Mouse (Mus musculus) Muller cell, postnatal 12 days (primary cell): ENCODE results near the gene Cox11.

Experiments
- DNase-seq: peaks from one replicate; pipeline ENCODE4 v3.0.0-alpha.2; 2015; ENCODE audit errors: inconsistent ontology term

Cox11 gene

GRCm38 (mm10) chr11:90664345-90664986 lies 26.5 kb downstream of the Cox11 start:
- DNase-seq, result no peak

DNA sequence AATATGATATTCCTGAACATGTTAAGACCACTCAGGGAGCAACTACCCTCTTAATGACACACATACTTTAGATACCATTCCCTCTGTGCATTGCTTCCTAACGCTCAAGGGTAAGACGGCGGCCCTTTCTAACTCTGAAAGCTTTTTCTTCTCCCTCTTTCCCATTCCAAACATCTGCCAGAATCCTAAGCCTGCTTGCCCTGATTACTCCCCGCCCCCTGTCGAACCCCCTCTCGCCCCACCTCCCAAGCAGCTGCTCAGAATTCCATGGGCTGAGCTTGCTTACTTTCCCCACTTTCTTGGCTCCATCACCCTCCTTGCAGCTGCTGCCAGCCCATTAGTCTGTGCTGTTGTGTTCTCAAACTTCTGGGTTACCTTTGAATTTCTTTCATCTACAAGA lies 27.2 kb downstream of the Cox11 start:
- peak; percentile 55 for DNase-seq

DNA sequence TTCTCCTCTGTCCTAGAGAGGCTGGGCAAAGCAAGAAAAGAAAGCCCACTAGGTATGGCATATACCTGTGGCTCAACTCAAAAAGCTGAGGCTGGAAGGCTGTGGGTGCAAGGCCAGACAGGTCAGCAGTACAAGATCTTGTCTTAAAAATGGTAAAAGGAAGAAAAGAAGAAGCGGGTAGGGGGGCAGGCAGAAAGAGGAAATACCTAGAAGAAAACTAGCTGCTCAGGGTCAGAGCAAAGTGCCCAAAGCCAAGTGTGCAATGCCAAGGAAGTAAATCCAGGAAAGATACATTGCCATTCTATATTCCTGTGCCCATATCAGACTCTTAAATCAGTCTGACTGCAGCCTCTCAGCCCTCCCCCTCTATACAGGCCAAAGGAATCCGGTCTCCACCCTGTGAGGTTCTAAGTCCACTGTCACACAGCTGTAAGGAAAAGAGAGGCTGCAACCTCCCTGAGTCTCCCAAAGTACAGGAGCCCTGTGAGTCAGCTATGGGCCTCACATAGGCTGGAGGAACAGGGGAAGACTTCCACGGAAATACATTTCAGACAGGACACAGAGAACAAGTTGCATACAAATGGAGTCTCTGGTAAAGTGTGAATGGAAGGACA lies 28.3 kb downstream of the Cox11 start:
- no peak for DNase-seq

GRCm38 (mm10) chr11:90666916-90667315 lies 28.9 kb downstream of the Cox11 start:
- no peak for DNase-seq

DNA sequence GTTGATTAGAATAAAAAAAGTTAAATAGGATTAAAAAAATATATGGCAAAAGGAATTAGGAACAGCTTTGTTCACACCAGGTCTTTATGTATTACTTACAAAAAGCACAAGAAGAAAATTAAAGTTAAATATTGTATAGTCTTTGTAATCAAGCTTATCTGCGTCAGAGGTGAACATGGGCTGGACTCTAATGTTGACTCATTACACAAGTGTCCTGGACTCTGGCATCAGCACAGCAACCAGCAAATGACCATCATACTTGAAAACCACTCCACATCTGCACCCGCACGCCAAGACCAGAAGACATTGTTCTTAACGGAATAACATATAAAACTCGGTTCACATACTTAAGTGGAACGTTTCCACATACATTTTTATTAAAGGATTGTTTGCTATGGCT lies 29.4 kb downstream of the Cox11 start:
- no peak for DNase-seq

- DNase-seq, result no peak
These were observed 37.6 kb downstream of the Cox11 start for GRCm38 (mm10) chr11:90675479-90676110.

DNA sequence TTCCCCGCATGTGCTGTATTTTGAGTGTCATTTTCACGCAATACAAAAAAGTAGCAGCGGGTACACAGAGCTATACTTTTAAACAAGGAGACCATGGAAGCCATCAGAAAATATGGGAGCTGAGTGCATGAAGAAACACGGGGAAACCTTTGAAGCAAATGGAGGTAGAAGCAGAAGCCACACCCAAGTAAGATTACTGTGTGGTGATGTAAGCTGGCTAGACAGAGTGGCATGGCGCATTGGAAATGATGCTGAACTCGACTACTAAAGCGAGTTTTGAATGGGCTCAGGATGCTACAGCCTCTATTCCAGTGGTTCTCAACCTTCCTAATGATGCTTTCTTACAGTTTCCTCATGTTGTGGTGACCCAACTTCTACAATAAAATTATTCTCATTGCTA lies 39.1 kb downstream of the Cox11 start:
- no peak for DNase-seq

DNA sequence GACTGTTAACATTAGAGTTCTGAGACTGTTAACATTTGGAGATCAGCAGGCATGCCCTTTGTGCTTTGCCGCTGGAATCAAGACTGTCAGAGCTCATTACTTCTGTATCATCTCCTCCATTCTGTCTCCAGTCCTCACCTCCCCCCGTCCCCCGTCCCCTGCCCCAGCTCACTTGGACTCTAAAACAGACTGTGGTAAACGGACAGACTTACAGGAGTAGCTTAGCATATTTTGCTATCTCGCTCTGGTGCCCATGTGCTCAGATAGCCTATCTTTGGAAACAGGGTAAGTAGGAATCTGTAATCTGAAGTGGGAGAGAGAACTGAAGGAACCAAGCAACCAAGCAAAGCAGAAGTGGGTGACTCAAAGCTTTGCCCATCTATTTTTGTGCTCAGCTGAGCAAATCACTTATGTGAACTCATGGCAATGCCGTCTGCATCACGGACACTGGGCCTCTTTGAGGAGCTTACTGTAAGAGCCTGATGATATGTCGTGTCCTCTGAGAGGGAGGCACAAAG lies 39.9 kb downstream of the Cox11 start:
- DNase-seq, result peak; percentile 90

DNA sequence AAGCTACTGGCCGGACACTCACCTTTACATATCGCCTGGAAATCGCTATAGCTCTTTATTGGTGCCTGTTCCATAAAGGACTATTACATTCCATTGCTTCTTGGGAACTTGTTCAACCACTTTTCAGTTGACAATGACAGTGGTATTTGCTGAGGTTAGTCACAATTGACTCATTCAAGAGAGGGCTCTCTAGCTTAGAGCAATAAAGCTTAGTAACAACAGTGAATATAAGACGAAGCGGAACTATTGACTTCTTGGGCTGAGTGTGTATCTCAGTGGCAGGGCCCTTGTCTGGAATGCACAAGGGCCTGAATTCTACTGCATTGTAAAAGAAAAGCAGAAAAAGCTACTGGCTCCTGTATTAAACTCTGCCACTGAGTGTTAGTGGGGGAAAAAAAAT lies 40.6 kb downstream of the Cox11 start:
- DNase-seq, result peak; percentile 76

DNA sequence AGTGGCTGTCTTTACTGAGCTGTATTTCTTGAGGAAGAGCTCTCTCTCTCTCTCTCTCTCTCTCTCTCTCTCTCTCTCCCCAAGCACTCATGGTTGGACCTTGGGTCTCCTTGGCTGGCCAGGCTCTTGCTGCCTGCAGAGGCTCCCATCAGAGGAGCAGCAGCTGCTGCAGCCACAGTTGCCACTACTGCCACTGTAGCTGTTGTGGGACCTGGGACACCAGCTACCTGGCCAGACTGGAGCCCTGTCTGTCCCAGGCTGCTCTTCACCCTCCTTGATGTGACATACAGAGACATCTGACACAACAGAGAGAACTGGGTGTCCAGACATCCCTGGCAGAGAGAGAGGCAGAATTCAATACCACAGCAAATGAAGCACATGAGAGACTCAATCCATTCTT lies 43.2 kb downstream of the Cox11 start:
- DNase-seq, result no peak

GRCm38 (mm10) chr11:90684765-90685164 lies 46.8 kb downstream of the Cox11 start:
- no peak for DNase-seq

DNA sequence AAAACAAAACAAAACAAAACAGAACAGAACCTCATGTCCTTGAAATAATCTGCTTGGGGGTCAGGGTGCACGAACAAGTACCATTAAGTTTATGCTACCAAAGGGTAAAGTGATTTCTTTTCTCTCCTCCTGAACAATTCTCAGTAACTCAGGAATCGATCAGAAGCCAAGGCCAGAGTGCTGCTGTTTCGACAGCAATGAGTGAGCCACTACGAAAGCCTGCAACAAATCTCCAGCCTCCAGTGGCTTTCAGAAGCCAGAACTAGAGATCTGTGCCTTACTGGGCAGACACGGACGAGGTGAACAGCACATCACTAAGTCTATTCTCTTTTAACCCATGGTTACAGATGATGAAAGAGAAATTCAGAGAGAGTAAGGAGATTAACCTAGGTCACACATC lies 47.2 kb downstream of the Cox11 start:
- no peak for DNase-seq

GRCm38 (mm10) chr11:90686287-90687025 lies 48.5 kb downstream of the Cox11 start:
- DNase-seq, result no peak

DNA sequence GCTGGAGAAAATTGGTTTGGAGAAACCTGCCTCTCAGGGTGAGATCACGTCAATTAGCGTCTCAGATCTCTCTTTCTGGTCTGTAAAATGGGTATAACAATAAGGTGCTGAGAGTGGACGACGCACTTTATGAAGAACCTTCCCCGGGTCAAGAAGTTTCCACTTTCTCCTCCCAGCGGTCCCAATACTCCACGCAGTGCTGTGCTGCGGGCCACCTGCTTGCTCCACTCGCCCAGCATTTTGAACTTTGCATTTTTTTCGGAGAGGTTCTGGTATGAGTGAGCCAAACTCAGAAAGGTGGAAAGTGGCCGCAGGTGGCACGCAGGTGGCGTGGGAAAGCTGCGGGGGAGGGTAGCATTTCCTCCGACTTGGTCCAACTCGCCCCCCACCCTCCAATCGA lies 49.1 kb downstream of the Cox11 start:
- no peak for DNase-seq

DNA sequence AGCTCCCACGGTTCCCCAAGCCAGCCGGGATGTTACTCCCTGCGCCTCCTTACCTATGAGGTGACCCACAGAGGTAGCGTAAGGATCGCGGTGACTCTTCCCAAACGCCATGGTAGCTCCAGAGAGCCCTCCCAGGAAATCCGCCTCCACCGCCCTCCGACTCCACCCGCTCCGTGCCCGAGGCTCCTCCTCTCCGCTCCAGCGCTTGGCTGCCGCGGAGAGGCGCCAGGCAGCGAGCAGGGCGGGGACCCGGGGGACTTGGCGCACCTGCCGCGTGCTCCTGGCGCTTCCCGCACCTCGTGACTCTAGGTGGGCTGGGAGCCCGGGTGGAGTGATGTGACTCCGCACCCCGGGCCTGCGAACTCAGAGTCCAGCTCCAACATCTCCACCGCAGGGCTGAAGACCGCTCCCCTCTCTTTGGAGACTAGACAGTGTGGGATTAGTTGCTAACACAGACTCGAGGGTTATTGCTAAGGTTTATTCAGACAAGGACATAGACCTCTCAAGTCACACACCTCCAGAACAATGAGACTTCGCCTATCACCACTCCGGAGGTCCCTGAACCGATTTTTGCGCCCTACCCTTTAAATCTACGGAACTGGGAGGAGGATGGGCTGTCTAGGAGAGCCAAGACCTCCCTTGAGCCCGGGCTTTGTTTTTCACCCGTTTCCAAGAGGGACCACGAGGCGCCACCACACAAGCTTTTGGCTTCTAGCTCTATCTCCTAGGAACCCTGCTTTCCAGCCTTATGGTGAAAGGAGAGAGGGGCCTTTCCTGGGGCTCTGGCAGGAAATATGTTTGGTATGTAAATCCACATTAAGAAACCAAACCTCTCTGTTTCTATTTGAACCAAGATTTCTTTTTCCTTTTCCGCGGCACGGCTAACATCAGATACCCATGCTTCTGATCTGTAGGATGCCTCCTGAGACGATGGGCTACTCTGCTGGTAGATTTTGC lies 49.8 kb downstream of the Cox11 start, which contains the start of gene Tom1l1:
Tom1l1 (minus strand) TSS at position 907 of the 957 bp plus-strand sequence.
- DNase-seq, result peak; percentile 82

- DNase-seq, result no peak
These were observed 52.4 kb downstream of the Cox11 start for GRCm38 (mm10) chr11:90690361-90690760.

- no peak for DNase-seq
These were observed 56.2 kb downstream of the Cox11 start for GRCm38 (mm10) chr11:90694206-90694605.
